Mouse (Mus musculus) central nervous system, embryonic 18 days (tissue): ENCODE data around the gene Palld. TPM values are rescaled to one million over a fixed set of nuclear protein-coding genes. Genes with fewer than 3 reads are reported as not detected.

Experiments
- polyA plus RNA-seq: library from polyadenylated mRNA; depleted of rRNA; stranded (reverse); fragments of >200 nt; gene quantifications from 2 replicates; pipeline ENCODE4 v1.2.3, GENCODE M21; 2012; rRNA removed

Palld gene
- polyA plus RNA-seq, result 7.2 and 7.6 TPM in 2 replicates

DNA sequence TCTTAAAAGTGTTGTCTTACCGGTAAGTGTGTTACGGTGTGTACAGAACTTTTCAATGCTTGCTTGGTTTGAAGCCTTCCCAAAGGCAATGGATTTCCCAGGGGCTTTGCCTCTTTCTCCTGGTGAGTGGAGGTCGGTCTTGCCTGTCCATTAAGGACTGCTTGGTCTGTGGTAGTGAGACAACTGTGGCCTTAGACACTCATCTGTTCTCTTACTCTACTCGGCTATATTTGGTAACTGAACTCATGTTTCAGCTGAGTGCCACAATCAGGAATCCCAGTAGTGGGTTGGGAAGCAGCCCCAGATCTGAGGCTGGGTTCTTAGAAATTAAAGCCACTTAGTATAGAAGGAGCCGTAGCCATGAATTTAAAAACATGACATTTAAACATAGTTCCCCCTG lies at the start of gene Palld:
Gene Palld (minus strand): TSS at position 170 of the 400 bp plus-strand sequence.

GRCm38 (mm10) chr8:61927777-61928494 lies 25.4 kb upstream of the Palld start, which contains the start of gene Ddx60:
Ddx60 (plus strand) TSS chr8:61928087.

GRCm38 (mm10) chr8:61487597-61488156 lies 414.8 kb downstream of the Palld start, which contains the start of gene Cbr4:
Cbr4 (plus strand) TSS chr8:61487734.

Other genes with a start within 250 kb of the Palld start
- 0.23 and 0.37 TPM in 2 replicates for gene Ddx60, start 25.4 kb upstream of the Palld start, polyA plus RNA-seq
- gene Anxa10, start 220.5 kb upstream of the Palld start, polyA plus RNA-seq, result not detected in 2 replicates